Mouse (Mus musculus): Measurements from ENCODE around the gene Ldlrad1. TPM values are rescaled to one million over a fixed set of nuclear protein-coding genes. Genes with fewer than 3 reads are reported as not detected.

Ldlrad1 gene
- 47.9 and 52.0 TPM in 2 replicates for polyA plus RNA-seq (2012; rRNA removed)

DNA sequence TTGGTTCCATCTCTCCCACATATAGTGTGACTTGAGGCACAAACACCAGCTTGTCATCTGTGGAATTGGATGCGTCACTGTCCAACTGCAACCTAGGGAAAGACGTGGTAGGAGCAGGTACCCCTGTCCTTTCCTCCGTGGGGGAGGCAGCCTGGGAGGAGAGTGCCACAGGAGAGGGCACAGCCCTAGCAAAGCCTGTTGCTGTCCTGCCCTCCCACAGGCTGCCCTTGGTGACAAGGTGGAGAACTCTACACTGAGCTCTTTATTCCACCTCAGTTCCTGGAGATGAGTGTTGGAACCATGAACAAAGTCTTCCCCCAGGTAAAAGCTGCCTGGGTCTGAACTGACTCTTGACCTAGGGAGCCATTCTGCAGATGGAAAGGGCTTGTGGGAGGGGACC is at the start of gene Ldlrad1:
TSS of gene Ldlrad1 (plus strand) at position 301 of the 400 bp plus-strand sequence.
- Histone ChIP-seq H3K4me3 (replicated peaks; ENCODE audit: extremely low read depth, low read depth, low read length) (no peak within 1 kb of the TSS), H3K4me1 (ENCODE audit: control insufficient read depth, insufficient read depth, low read length) (peaks cover 7% of the 10 kb centered on the region; the same call in 1 of the 2 replicates)
- WGBS: 80% methylated on average over 3 of the region's 3 CpGs
- TF ChIP-seq POLR2A (IDR thresholded peaks at IDR 0.05; ENCODE audit: borderline replicate concordance, extremely low read depth, low read depth, low read length) (no peak), CTCF (IDR thresholded peaks at IDR 0.05; ENCODE audit: insufficient read depth, low read length) (no peak)
- DNase-seq: no peak

DNA sequence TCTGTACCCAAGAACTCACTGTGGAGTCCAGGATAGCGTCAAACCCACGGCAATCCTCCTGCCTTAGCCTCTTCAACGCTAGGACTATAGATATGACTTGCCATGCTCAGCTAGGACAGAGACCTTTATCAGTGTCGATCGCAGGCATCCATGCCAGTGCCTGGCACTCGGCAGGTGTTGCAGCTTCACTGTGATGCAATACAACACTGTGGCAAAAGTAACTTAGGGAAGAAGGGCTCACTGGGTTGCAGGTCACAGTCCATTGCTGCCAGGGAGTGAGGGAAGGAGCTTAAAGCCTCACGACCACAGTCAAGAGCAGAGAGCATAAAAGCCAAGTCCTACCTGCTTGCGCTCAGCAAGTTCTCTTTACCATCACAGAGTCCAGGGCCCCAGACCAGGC is 48.8 kb upstream of the Ldlrad1 start:
- H3K4me1 ChIP-seq (ENCODE audit: control insufficient read depth, insufficient read depth, low read length): peaks cover 8% of the 10 kb centered on the region
- no peak overlapping the region for H3K4me3 ChIP-seq (replicated peaks; ENCODE audit: extremely low read depth, low read depth, low read length)
- 91% methylated on average over 8 of the region's 8 CpGs for WGBS
- no peak for DNase-seq
- no peak for TF ChIP-seq CTCF (IDR thresholded peaks at IDR 0.05; ENCODE audit: insufficient read depth, low read length)
- no peak for TF ChIP-seq POLR2A (IDR thresholded peaks at IDR 0.05; ENCODE audit: borderline replicate concordance, extremely low read depth, low read depth, low read length)

DNA sequence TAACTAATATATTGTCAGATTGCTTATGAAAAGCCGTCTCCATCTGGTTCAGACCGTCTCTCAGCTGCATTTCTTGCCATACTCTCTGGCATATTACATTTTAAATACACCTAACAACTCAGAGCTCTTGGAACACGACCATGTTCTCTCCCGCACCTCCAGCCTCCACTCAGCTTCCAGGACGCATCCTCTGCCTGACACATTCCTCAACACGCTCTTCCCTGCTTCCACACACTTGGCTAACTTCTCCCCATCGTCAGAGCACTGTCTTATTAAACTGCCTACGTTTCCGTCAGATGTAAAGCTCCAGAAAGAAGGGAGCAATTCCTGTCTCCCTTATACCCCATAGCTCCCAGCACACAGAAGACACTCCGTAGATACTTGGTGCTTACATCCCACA is 45.6 kb upstream of the Ldlrad1 start:
- WGBS: 62% methylated on average over 10 of the region's 10 CpGs
- DNase-seq: no peak
- no peak for TF ChIP-seq CTCF (IDR thresholded peaks at IDR 0.05; ENCODE audit: insufficient read depth, low read length)
- no peak for TF ChIP-seq POLR2A (IDR thresholded peaks at IDR 0.05; ENCODE audit: borderline replicate concordance, extremely low read depth, low read depth, low read length)
- Histone ChIP-seq H3K4me1 (ENCODE audit: control insufficient read depth, insufficient read depth, low read length) (peaks cover 8% of the 10 kb centered on the region), H3K4me3 (replicated peaks; ENCODE audit: extremely low read depth, low read depth, low read length) (no peak overlapping the region)

DNA sequence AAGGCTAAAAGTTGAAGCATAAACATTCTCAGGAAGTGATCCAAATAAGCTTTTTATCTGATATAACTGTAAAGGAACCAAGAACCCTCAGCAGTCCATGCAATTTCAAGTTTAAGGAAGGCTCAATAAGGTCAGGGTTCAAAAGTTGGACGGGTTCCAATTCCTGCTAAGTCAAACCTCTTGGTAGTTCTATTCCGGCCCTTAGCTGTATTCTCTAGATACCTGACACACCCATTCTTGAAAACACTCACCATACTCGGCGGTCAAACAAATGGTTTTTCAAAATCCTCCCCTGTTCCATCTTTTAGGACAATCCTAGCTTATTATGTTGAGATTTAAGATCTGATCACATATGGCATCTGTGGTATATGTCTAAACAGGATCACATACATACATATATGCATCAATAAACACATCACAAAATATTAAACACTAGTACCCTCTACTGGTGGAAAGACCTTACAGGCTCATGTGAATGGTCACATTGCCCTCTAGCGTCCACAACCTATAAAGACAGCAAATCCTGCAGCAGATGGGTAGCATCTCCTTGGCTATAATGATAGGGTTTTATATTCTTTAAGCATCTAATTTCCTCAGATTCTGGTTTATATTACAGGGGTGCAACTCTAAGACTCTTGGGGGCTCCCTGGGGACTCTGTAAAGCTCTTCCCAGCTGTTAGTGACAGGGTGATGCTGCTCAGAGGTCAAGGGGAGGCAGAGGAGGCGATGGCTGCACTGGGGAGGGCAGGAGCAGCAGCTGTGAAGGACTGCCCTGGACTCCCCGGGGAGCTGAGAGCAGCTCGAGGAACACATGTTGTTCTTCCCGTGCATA is 45.0 kb upstream of the Ldlrad1 start:
- peaks cover 8% of the 10 kb centered on the region for H3K4me1 ChIP-seq (ENCODE audit: control insufficient read depth, insufficient read depth, low read length)
- DNase-seq: peak; percentile 51
- WGBS: 25% methylated on average over 9 of the region's 9 CpGs

DNA sequence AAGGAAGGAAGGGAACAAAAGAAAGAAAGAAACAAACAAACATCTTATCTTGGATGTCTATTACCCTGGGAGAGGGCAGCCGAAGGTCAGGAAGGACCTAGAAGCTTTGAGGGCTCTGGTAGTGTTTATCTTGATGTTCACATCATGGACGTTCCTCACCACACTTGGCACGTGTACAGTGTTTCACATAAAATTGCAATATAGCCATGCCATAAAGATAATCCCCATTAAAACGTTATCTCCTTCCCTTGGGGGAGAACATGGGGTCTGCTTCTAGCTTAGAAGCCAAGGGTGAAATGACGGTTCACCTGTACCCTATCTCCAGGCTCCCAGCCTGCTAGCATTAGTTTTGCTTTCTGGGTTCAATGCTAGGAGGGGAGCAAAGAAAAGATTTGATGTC is 42.3 kb upstream of the Ldlrad1 start:
- TF ChIP-seq POLR2A (IDR thresholded peaks at IDR 0.05; ENCODE audit: borderline replicate concordance, extremely low read depth, low read depth, low read length) (no peak), CTCF (IDR thresholded peaks at IDR 0.05; ENCODE audit: insufficient read depth, low read length) (no peak)
- WGBS: 60% methylated on average over 5 of the region's 5 CpGs
- peaks cover 8% of the 10 kb centered on the region for H3K4me1 ChIP-seq (ENCODE audit: control insufficient read depth, insufficient read depth, low read length)
- DNase-seq: no peak
- no peak overlapping the region for H3K4me3 ChIP-seq (replicated peaks; ENCODE audit: extremely low read depth, low read depth, low read length)

More for the DNA sequence above, 45.0 kb upstream of the Ldlrad1 start:
- no peak overlapping the region for H3K4me3 ChIP-seq (replicated peaks; ENCODE audit: extremely low read depth, low read depth, low read length)
- TF ChIP-seq CTCF (IDR thresholded peaks at IDR 0.05; ENCODE audit: insufficient read depth, low read length) (peak; percentile 55), POLR2A (IDR thresholded peaks at IDR 0.05; ENCODE audit: borderline replicate concordance, extremely low read depth, low read depth, low read length) (no peak)

DNA sequence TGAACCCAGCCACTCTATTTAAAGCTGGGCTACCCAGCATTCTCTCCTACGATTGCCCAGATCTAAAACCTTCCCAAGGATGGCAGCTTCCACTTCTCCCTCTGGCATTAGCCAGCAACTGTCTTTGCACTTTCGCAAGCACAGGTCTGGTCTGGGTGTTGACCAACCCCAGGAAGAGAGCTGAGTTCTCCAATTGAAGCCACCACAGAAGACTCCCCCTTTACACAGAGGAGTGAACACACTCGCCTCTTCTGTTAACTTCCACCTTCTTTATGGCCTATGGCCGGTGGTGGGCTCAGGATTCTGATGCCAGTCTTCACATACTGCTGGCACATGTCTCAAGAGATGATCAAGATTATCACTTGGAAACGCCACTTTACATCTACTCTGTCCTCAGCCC is 41.2 kb upstream of the Ldlrad1 start:
- WGBS: 83% methylated on average over 5 of the region's 5 CpGs
- no peak for DNase-seq
- peaks cover 8% of the 10 kb centered on the region for H3K4me1 ChIP-seq (ENCODE audit: control insufficient read depth, insufficient read depth, low read length)
- no peak overlapping the region for H3K4me3 ChIP-seq (replicated peaks; ENCODE audit: extremely low read depth, low read depth, low read length)
- no peak for TF ChIP-seq POLR2A (IDR thresholded peaks at IDR 0.05; ENCODE audit: borderline replicate concordance, extremely low read depth, low read depth, low read length)
- no peak for TF ChIP-seq CTCF (IDR thresholded peaks at IDR 0.05; ENCODE audit: insufficient read depth, low read length)

DNA sequence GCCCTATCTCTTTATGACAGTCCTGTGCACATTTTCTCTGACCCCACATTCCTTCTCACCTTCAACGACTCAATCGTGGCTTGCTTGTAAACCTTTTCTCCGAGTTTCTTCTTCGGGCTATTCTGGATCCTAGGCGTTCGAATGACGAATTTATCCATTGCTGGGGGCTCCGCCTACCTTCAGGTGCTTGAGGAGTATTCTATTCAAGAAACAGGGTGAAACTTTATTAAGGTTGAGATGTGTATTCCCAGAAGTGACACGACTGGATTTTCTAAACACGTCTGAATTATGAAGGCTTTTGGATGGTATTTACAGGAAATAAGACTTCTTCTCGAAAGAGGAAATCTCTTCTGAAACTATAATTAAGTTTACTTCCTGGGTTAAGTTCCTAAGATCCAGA is 31.5 kb upstream of the Ldlrad1 start:
- WGBS: 21% methylated on average over 11 of the region's 11 CpGs
- DNase-seq: no peak
- H3K4me1 ChIP-seq (ENCODE audit: control insufficient read depth, insufficient read depth, low read length): peaks cover 3% of the 10 kb centered on the region; the same call in 1 of the 2 replicates
- H3K4me3 ChIP-seq (replicated peaks; ENCODE audit: extremely low read depth, low read depth, low read length): peak overlapping the region; percentile 8
- no peak for TF ChIP-seq POLR2A (IDR thresholded peaks at IDR 0.05; ENCODE audit: borderline replicate concordance, extremely low read depth, low read depth, low read length)
- TF ChIP-seq CTCF (IDR thresholded peaks at IDR 0.05; ENCODE audit: insufficient read depth, low read length): no peak

DNA sequence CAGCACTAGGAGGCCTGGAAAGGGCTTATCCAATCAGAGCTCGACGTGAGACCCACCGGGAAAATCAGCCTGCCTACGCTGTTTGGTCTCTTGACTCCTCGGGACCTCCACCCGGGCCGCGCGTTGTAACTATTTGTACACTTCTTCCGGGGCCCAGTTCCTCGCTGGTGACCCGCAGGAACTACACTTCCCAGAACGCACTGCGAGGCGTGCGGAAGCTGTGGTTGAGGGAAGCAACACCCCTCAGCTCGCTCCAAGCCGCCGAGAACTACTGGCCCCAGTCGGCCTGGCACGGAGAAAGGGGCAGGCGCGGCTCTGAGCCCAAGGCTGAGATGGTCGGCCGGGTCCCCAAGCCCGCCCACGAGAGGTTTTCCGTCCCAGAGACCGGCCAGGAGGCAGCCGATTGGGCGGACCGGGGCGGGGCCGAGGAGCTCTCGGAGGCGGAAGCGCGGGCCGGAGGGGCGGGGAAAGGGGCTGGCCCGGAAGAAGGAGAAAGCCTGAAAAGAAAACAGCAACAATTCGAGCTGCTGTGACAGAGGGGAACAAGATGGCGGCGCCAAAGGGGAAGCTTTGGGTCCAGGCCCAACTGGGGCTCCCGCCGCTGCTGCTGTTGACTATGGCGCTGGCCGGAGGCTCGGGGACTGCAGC is 30.7 kb upstream of the Ldlrad1 start, which contains the start of gene Tmem59:
TSS of gene Tmem59 (plus strand) at position 218 of the 648 bp plus-strand sequence.
- under 1% methylated on average over 49 of the region's 49 CpGs for WGBS
- no peak for TF ChIP-seq CTCF (IDR thresholded peaks at IDR 0.05; ENCODE audit: insufficient read depth, low read length)
- TF ChIP-seq POLR2A (IDR thresholded peaks at IDR 0.05; ENCODE audit: borderline replicate concordance, extremely low read depth, low read depth, low read length): peak; percentile 78; the same call in 1 of the 2 replicates

DNA sequence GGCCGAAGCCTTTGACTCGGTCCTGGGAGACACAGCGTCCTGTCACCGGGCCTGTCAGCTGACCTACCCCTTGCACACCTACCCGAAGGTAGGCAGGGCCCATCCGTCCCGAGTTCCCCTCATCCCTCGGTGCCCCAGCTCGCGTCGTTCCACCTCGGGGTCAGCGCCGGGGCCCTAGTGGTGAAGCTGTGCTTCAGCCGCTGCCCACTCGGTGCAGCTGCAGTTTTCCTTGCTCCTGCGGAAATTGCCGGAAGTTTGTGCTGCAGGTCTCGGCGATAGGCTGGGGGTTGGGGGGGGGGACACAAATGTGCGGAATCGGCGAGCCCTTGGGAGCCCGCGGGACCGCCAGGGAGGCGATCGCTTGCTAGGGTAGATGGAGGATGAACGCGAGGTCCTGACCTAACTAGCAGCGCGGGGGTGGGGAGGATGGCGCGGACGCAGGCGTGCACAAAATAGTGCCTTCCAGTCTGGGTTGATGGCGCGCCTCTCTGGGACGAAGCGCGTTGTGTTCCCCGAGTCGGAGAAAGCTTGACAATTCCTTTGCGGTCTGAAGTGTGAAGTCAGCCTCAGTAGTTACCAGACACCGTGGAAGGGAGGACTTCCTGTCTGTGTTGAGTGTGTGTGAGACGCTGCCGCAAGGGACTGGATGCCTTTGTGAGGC is 30.0 kb upstream of the Ldlrad1 start, which contains the start of gene Tceanc2:
TSS of gene Tceanc2 (minus strand) at position 287 of the 661 bp plus-strand sequence.
- DNase-seq: peak; percentile 50
- WGBS: under 1% methylated on average over 47 of the region's 47 CpGs
- Histone ChIP-seq H3K4me1 (ENCODE audit: control insufficient read depth, insufficient read depth, low read length) (peaks cover 6% of the 10 kb centered on the region; the same call in 1 of the 2 replicates), H3K4me3 (replicated peaks; ENCODE audit: extremely low read depth, low read depth, low read length) (peak within 1 kb of the TSS; percentile 93)
- no peak for TF ChIP-seq POLR2A (IDR thresholded peaks at IDR 0.05; ENCODE audit: borderline replicate concordance, extremely low read depth, low read depth, low read length)
- no peak for TF ChIP-seq CTCF (IDR thresholded peaks at IDR 0.05; ENCODE audit: insufficient read depth, low read length)

More for the DNA sequence above, 30.7 kb upstream of the Ldlrad1 start, which contains the start of gene Tmem59:
- H3K4me3 ChIP-seq (replicated peaks; ENCODE audit: extremely low read depth, low read depth, low read length): peak within 1 kb of the TSS; percentile 93
- DNase-seq: peak; percentile 97
- H3K4me1 ChIP-seq (ENCODE audit: control insufficient read depth, insufficient read depth, low read length): peaks cover 6% of the 10 kb centered on the region; the same call in 1 of the 2 replicates

Data from lung, adult 2 months (tissue).